Mouse (Mus musculus): ENCODE data around the gene Shank3. TPM values are rescaled to one million over a fixed set of nuclear protein-coding genes. Genes with fewer than 3 reads are reported as not detected.

Shank3 gene
- total RNA-seq (2014; fragmentation: Nextera tagmentation): 77.1 and 87.3 TPM in 2 replicates
- total RNA-seq (2017): 11.8 and 48.9 TPM in 2 replicates

- ATAC-seq (replicated peaks; ENCODE audit: low FRiP score, low TSS enrichment, poor library complexity, severe bottlenecking): peak; percentile 20; the same call in 1 of the 2 replicates
Measured at GRCm38 (mm10) chr15:89498961-89499688, at the start of gene Shank3. Shank3 (plus strand) TSS chr15:89499623.

GRCm38 (mm10) chr15:89452906-89453864 is 46.2 kb upstream of the Shank3 start:
- peak; percentile 94 for ATAC-seq (replicated peaks; ENCODE audit: low FRiP score, low TSS enrichment, poor library complexity, severe bottlenecking)

- no peak for ATAC-seq (replicated peaks; ENCODE audit: low FRiP score, low TSS enrichment, poor library complexity, severe bottlenecking)
Measured at GRCm38 (mm10) chr15:89453865-89454478, 45.5 kb upstream of the Shank3 start, which contains the start of gene Mapk8ip2. Mapk8ip2 (plus strand) TSS chr15:89453913.

- no peak for ATAC-seq (replicated peaks; ENCODE audit: low FRiP score, low TSS enrichment, poor library complexity, severe bottlenecking)
Measured at GRCm38 (mm10) chr15:89454857-89455256, 44.6 kb upstream of the Shank3 start.

- no peak for ATAC-seq (replicated peaks; ENCODE audit: low FRiP score, low TSS enrichment, poor library complexity, severe bottlenecking)
Measured at GRCm38 (mm10) chr15:89455642-89456041, 43.8 kb upstream of the Shank3 start.

- ATAC-seq (replicated peaks; ENCODE audit: low FRiP score, low TSS enrichment, poor library complexity, severe bottlenecking): no peak
Measured at GRCm38 (mm10) chr15:89458942-89459341, 40.5 kb upstream of the Shank3 start.

- ATAC-seq (replicated peaks; ENCODE audit: low FRiP score, low TSS enrichment, poor library complexity, severe bottlenecking): no peak
Measured at GRCm38 (mm10) chr15:89459821-89460220, 39.6 kb upstream of the Shank3 start.

GRCm38 (mm10) chr15:89460298-89460697 is 39.1 kb upstream of the Shank3 start:
- ATAC-seq (replicated peaks; ENCODE audit: low FRiP score, low TSS enrichment, poor library complexity, severe bottlenecking): no peak

GRCm38 (mm10) chr15:89461321-89461720 is 38.1 kb upstream of the Shank3 start:
- ATAC-seq (replicated peaks; ENCODE audit: low FRiP score, low TSS enrichment, poor library complexity, severe bottlenecking): no peak

- ATAC-seq (replicated peaks; ENCODE audit: low FRiP score, low TSS enrichment, poor library complexity, severe bottlenecking): no peak
Measured at GRCm38 (mm10) chr15:89462176-89462575, 37.2 kb upstream of the Shank3 start.

GRCm38 (mm10) chr15:89463334-89464235 is 35.8 kb upstream of the Shank3 start:
- ATAC-seq (replicated peaks; ENCODE audit: low FRiP score, low TSS enrichment, poor library complexity, severe bottlenecking): peak; percentile 46; the same call in 1 of the 2 replicates

- no peak for ATAC-seq (replicated peaks; ENCODE audit: low FRiP score, low TSS enrichment, poor library complexity, severe bottlenecking)
Measured at GRCm38 (mm10) chr15:89465052-89465451, 34.4 kb upstream of the Shank3 start.

- peak; percentile 72; the same call in 1 of the 2 replicates for ATAC-seq (replicated peaks; ENCODE audit: low FRiP score, low TSS enrichment, poor library complexity, severe bottlenecking)
Measured at GRCm38 (mm10) chr15:89468577-89468976, 30.8 kb upstream of the Shank3 start.

- no peak for ATAC-seq (replicated peaks; ENCODE audit: low FRiP score, low TSS enrichment, poor library complexity, severe bottlenecking)
Measured at GRCm38 (mm10) chr15:89471476-89471875, 27.9 kb upstream of the Shank3 start.

GRCm38 (mm10) chr15:89473370-89473769 is 26.1 kb upstream of the Shank3 start:
- no peak for ATAC-seq (replicated peaks; ENCODE audit: low FRiP score, low TSS enrichment, poor library complexity, severe bottlenecking)

GRCm38 (mm10) chr15:89473921-89474320 is 25.5 kb upstream of the Shank3 start:
- no peak for ATAC-seq (replicated peaks; ENCODE audit: low FRiP score, low TSS enrichment, poor library complexity, severe bottlenecking)

- ATAC-seq (replicated peaks; ENCODE audit: low FRiP score, low TSS enrichment, poor library complexity, severe bottlenecking): no peak
Measured at GRCm38 (mm10) chr15:89474596-89475292, 24.7 kb upstream of the Shank3 start.

GRCm38 (mm10) chr15:89475293-89475600 is 24.2 kb upstream of the Shank3 start:
- ATAC-seq (replicated peaks; ENCODE audit: low FRiP score, low TSS enrichment, poor library complexity, severe bottlenecking): 0 out of 2 replicates have a peak, but pooled peaks have one; percentile 9

Data from megakaryocyte-erythroid progenitor cell, adult 5-6 weeks (primary cell).